Mouse (Mus musculus) retina, embryonic 14.5 days (tissue): ENCODE results near the gene Tssk3.
A peak's percentile ranks its signal among the peaks of the same experiment; 100 is the strongest.
"Not testable (repeated sequence)": the region's sequence is repeated elsewhere in the genome, so short reads cannot be mapped to it uniquely, and the experiment has no call there.

Experiments
- DNase-seq: peaks from one replicate; pipeline ENCODE4 v3.0.0-alpha.2; 2015; ENCODE audit warnings: low spot score

Tssk3 gene

GRCm38 (mm10) chr4:129500607-129501566 lies 10.1 kb upstream of the Tssk3 start:
- peak; percentile 90 for DNase-seq

GRCm38 (mm10) chr4:129500017-129500416 lies 9.2 kb upstream of the Tssk3 start:
- DNase-seq = no peak

GRCm38 (mm10) chr4:129498941-129499340 lies 8.1 kb upstream of the Tssk3 start:
- no peak for DNase-seq

GRCm38 (mm10) chr4:129496631-129497030 lies 5.8 kb upstream of the Tssk3 start:
- DNase-seq = no peak

GRCm38 (mm10) chr4:129495672-129496562 lies 5.1 kb upstream of the Tssk3 start:
- peak; percentile 36 for DNase-seq

- no peak for DNase-seq
Measured at GRCm38 (mm10) chr4:129494681-129495080, 3.9 kb upstream of the Tssk3 start.

GRCm38 (mm10) chr4:129481090-129481489 lies 9.7 kb downstream of the Tssk3 start:
- DNase-seq = no peak

- DNase-seq = no peak
Measured at GRCm38 (mm10) chr4:129479863-129480262, 11.0 kb downstream of the Tssk3 start.

GRCm38 (mm10) chr4:129476047-129476446 lies 14.8 kb downstream of the Tssk3 start:
- no peak for DNase-seq

- no peak for DNase-seq
Measured at GRCm38 (mm10) chr4:129464286-129464815, 26.5 kb downstream of the Tssk3 start.

- no peak for DNase-seq
Measured at GRCm38 (mm10) chr4:129463097-129464059, 27.4 kb downstream of the Tssk3 start.

GRCm38 (mm10) chr4:129462118-129462517 lies 28.7 kb downstream of the Tssk3 start:
- no peak for DNase-seq

- DNase-seq = peak; percentile 100
Measured at GRCm38 (mm10) chr4:129461183-129461960, 29.4 kb downstream of the Tssk3 start, which contains the start of gene Bsdc1. Gene Bsdc1, plus strand, starts transcription at chr4:129461581.

GRCm38 (mm10) chr4:129460827-129461182 lies 30.0 kb downstream of the Tssk3 start:
- no peak for DNase-seq

- no peak for DNase-seq
Measured at GRCm38 (mm10) chr4:129459726-129460125, 31.1 kb downstream of the Tssk3 start.

- DNase-seq = not testable (repeated sequence)
Measured at GRCm38 (mm10) chr4:129457311-129457710, 33.5 kb downstream of the Tssk3 start.

GRCm38 (mm10) chr4:129456126-129456525 lies 34.7 kb downstream of the Tssk3 start:
- no peak for DNase-seq

GRCm38 (mm10) chr4:129455265-129455664 lies 35.6 kb downstream of the Tssk3 start:
- peak; percentile 97 for DNase-seq

- no peak for DNase-seq
Measured at GRCm38 (mm10) chr4:129451471-129452169, 39.2 kb downstream of the Tssk3 start.

GRCm38 (mm10) chr4:129450851-129451250 lies 40.0 kb downstream of the Tssk3 start:
- DNase-seq = no peak
